Mouse (Mus musculus): ENCODE measurements around the gene Atp6v0b.

Gene Atp6v0b

GRCm38 (mm10) chr4:117908834-117909453, 21.8 kb upstream of the Atp6v0b start:
- DNase-seq: no peak

- no peak for DNase-seq
Measured at GRCm38 (mm10) chr4:117906196-117906595, 19.1 kb upstream of the Atp6v0b start.

- DNase-seq: no peak
Measured at GRCm38 (mm10) chr4:117904761-117905160, 17.6 kb upstream of the Atp6v0b start.

GRCm38 (mm10) chr4:117904094-117904493, 17.0 kb upstream of the Atp6v0b start:
- DNase-seq: no peak

GRCm38 (mm10) chr4:117898111-117898510, 11.0 kb upstream of the Atp6v0b start:
- no peak for DNase-seq

- no peak for DNase-seq
Measured at GRCm38 (mm10) chr4:117896031-117896430, 8.9 kb upstream of the Atp6v0b start.

- DNase-seq: no peak
Measured at GRCm38 (mm10) chr4:117895339-117895738, 8.2 kb upstream of the Atp6v0b start.

GRCm38 (mm10) chr4:117894601-117895000, 7.5 kb upstream of the Atp6v0b start:
- DNase-seq: no peak

- DNase-seq: peak; percentile 45 to 71
Measured at GRCm38 (mm10) chr4:117893376-117893775, 6.2 kb upstream of the Atp6v0b start.

- peak; percentile 65 to 77 for DNase-seq
Measured at GRCm38 (mm10) chr4:117891738-117892161, 4.6 kb upstream of the Atp6v0b start, which contains the start of gene Dph2. Gene Dph2, minus strand, starts transcription at chr4:117892032.

GRCm38 (mm10) chr4:117890750-117891149, 3.6 kb upstream of the Atp6v0b start:
- DNase-seq: no peak

- DNase-seq: no peak
Measured at GRCm38 (mm10) chr4:117890031-117890430, 2.9 kb upstream of the Atp6v0b start.

GRCm38 (mm10) chr4:117889471-117889870, 2.3 kb upstream of the Atp6v0b start:
- DNase-seq: no peak

GRCm38 (mm10) chr4:117887920-117888319, 787 bp upstream of the Atp6v0b start:
- DNase-seq: no peak

- DNase-seq: peak in 1 of 2 experiments; percentile 27
Measured at GRCm38 (mm10) chr4:117886644-117887043, 489 bp downstream of the Atp6v0b start.

GRCm38 (mm10) chr4:117885994-117886393, 1.1 kb downstream of the Atp6v0b start:
- no peak for DNase-seq

- DNase-seq: no peak
Measured at GRCm38 (mm10) chr4:117885093-117885492, 2.0 kb downstream of the Atp6v0b start.

- no peak for DNase-seq
Measured at GRCm38 (mm10) chr4:117884146-117884545, 3.0 kb downstream of the Atp6v0b start.

- no peak for DNase-seq
Measured at GRCm38 (mm10) chr4:117882701-117883691, 4.1 kb downstream of the Atp6v0b start, which contains the start of gene B4galt2. Gene B4galt2, minus strand, starts transcription at chr4:117883487.

GRCm38 (mm10) chr4:117878703-117879102, 8.4 kb downstream of the Atp6v0b start:
- DNase-seq: no peak

GRCm38 (mm10) chr4:117878301-117878700, 8.8 kb downstream of the Atp6v0b start:
- DNase-seq: no peak

- no peak for DNase-seq
Measured at GRCm38 (mm10) chr4:117873615-117874014, 13.5 kb downstream of the Atp6v0b start.

- DNase-seq: no peak
Measured at GRCm38 (mm10) chr4:117872471-117872886, 14.7 kb downstream of the Atp6v0b start, which contains the start of gene Ccdc24. Gene Ccdc24, minus strand, starts transcription at chr4:117872557.

GRCm38 (mm10) chr4:117871787-117872186, 15.3 kb downstream of the Atp6v0b start:
- DNase-seq: no peak
